Mouse (Mus musculus): ENCODE data around the gene Efna3. TPM values are rescaled to one million over a fixed set of nuclear protein-coding genes. Genes with fewer than 3 reads are reported as not detected.

The Efna3 gene
- polyA plus RNA-seq, 1 experiment from 2014 or later = 1.3 TPM

- Histone ChIP-seq H3K4me3 (no peak overlapping the region), H3K27ac (ENCODE audit: poor library complexity, severe bottlenecking) (no peak overlapping the region), H3K4me1 (replicated peaks) (peaks cover 6% of the 10 kb centered on the region; the same call in 1 of the 2 replicates), H3K36me3 (no peaks in the 10 kb centered on the region), H3K27me3 (replicated peaks) (peaks cover 52% of the 10 kb centered on the region), H3K4me2 (no peak overlapping the region), H3K9ac (no peak overlapping the region), H3K9me3 (replicated peaks) (no peaks in the 10 kb centered on the region)
- ATAC-seq (ENCODE audit: insufficient number of reproducible peaks, low FRiP score) = no peak
- 17% methylated on average over 5 of the region's 5 CpGs for WGBS
Observed at GRCm38 (mm10) chr3:89354816-89355511, 32.2 kb upstream of the Efna3 start.

GRCm38 (mm10) chr3:89351271-89351670 is 28.5 kb upstream of the Efna3 start:
- Histone ChIP-seq H3K4me1 (replicated peaks) (peaks cover 21% of the 10 kb centered on the region), H3K9ac (no peak overlapping the region), H3K27me3 (replicated peaks) (peaks cover 57% of the 10 kb centered on the region), H3K36me3 (no peaks in the 10 kb centered on the region), H3K4me3 (no peak overlapping the region), H3K9me3 (replicated peaks) (no peaks in the 10 kb centered on the region), H3K4me2 (no peak overlapping the region), H3K27ac (ENCODE audit: poor library complexity, severe bottlenecking) (no peak overlapping the region)
- 58% methylated on average over 5 of the region's 5 CpGs for WGBS
- ATAC-seq (ENCODE audit: insufficient number of reproducible peaks, low FRiP score) = no peak

GRCm38 (mm10) chr3:89349869-89350501 is 27.2 kb upstream of the Efna3 start, which contains the start of gene Adam15:
Gene Adam15 (minus strand): TSS chr3:89349996.
- Histone ChIP-seq H3K27ac (ENCODE audit: poor library complexity, severe bottlenecking) (peak within 1 kb of the TSS; percentile 56), H3K9ac (peak within 1 kb of the TSS; percentile 73), H3K4me2 (peak within 1 kb of the TSS; percentile 90), H3K27me3 (replicated peaks) (peaks cover 50% of the 10 kb centered on the region), H3K9me3 (replicated peaks) (no peaks in the 10 kb centered on the region), H3K4me1 (replicated peaks) (peaks cover 21% of the 10 kb centered on the region), H3K36me3 (no peaks in the 10 kb centered on the region; the same call in 1 of the 2 replicates), H3K4me3 (peak within 1 kb of the TSS; percentile 65)
- WGBS = under 1% methylated on average over 59 of the region's 59 CpGs
- ATAC-seq (ENCODE audit: insufficient number of reproducible peaks, low FRiP score) = peak; percentile 88

- Histone ChIP-seq H3K9ac (peak overlapping the region; percentile 73), H3K36me3 (peaks cover 5% of the 10 kb centered on the region; the same call in 1 of the 2 replicates), H3K9me3 (replicated peaks) (no peaks in the 10 kb centered on the region), H3K4me1 (replicated peaks) (peaks cover 21% of the 10 kb centered on the region), H3K27me3 (replicated peaks) (peaks cover 53% of the 10 kb centered on the region), H3K27ac (ENCODE audit: poor library complexity, severe bottlenecking) (peak overlapping the region; percentile 56), H3K4me2 (peak overlapping the region; percentile 90), H3K4me3 (peak overlapping the region; percentile 65)
- peak; percentile 57 for ATAC-seq (ENCODE audit: insufficient number of reproducible peaks, low FRiP score)
- WGBS = 1% methylated on average over 38 of the region's 38 CpGs
Observed at GRCm38 (mm10) chr3:89348911-89349868, 26.4 kb upstream of the Efna3 start.

GRCm38 (mm10) chr3:89347916-89348315 is 25.2 kb upstream of the Efna3 start:
- H3K4me3 ChIP-seq = no peak overlapping the region
- WGBS = 58% methylated on average over 1 of the region's 1 CpGs
- peaks cover 16% of the 10 kb centered on the region for H3K36me3 ChIP-seq
- H3K27ac ChIP-seq (ENCODE audit: poor library complexity, severe bottlenecking) = 0 out of 2 replicates have a peak overlapping the region, but pooled peaks have one; percentile 8
- H3K4me2 ChIP-seq = peak overlapping the region; percentile 90
- 0 out of 2 replicates have a peak overlapping the region, but pooled peaks have one; percentile 1 for H3K9ac ChIP-seq
- no peak for ATAC-seq (ENCODE audit: insufficient number of reproducible peaks, low FRiP score)
- H3K4me1 ChIP-seq (replicated peaks) = peaks cover 21% of the 10 kb centered on the region
- H3K27me3 ChIP-seq (replicated peaks) = peaks cover 44% of the 10 kb centered on the region
- H3K9me3 ChIP-seq (replicated peaks) = no peaks in the 10 kb centered on the region

GRCm38 (mm10) chr3:89346815-89347540 is 24.2 kb upstream of the Efna3 start:
- no peak overlapping the region for H3K27ac ChIP-seq (ENCODE audit: poor library complexity, severe bottlenecking)
- H3K36me3 ChIP-seq = peaks cover 22% of the 10 kb centered on the region
- 71% methylated on average over 10 of the region's 10 CpGs for WGBS
- no peak overlapping the region; the same call in 1 of the 2 replicates for H3K4me2 ChIP-seq
- peaks cover 21% of the 10 kb centered on the region for H3K4me1 ChIP-seq (replicated peaks)
- no peak for ATAC-seq (ENCODE audit: insufficient number of reproducible peaks, low FRiP score)
- no peaks in the 10 kb centered on the region for H3K9me3 ChIP-seq (replicated peaks)
- H3K4me3 ChIP-seq = no peak overlapping the region
- no peak overlapping the region for H3K9ac ChIP-seq
- H3K27me3 ChIP-seq (replicated peaks) = peaks cover 35% of the 10 kb centered on the region

GRCm38 (mm10) chr3:89343279-89343678 is 20.5 kb upstream of the Efna3 start:
- WGBS = 87% methylated on average over 7 of the region's 7 CpGs
- H3K27me3 ChIP-seq (replicated peaks) = peaks cover 13% of the 10 kb centered on the region
- H3K9me3 ChIP-seq (replicated peaks) = no peaks in the 10 kb centered on the region
- H3K9ac ChIP-seq = no peak overlapping the region
- no peak for ATAC-seq (ENCODE audit: insufficient number of reproducible peaks, low FRiP score)
- H3K4me2 ChIP-seq = no peak overlapping the region
- H3K4me1 ChIP-seq (replicated peaks) = peaks cover 17% of the 10 kb centered on the region; the same call in 1 of the 2 replicates
- H3K4me3 ChIP-seq = no peak overlapping the region
- peaks cover 25% of the 10 kb centered on the region for H3K36me3 ChIP-seq
- H3K27ac ChIP-seq (ENCODE audit: poor library complexity, severe bottlenecking) = no peak overlapping the region

GRCm38 (mm10) chr3:89341794-89342193 is 19.0 kb upstream of the Efna3 start:
- peaks cover 18% of the 10 kb centered on the region for H3K4me1 ChIP-seq (replicated peaks)
- H3K36me3 ChIP-seq = peaks cover 25% of the 10 kb centered on the region
- no peak overlapping the region for H3K4me3 ChIP-seq
- H3K9ac ChIP-seq = no peak overlapping the region
- 0 out of 2 replicates have a peak, but pooled peaks cover 7% of the 10 kb centered on the region for H3K27me3 ChIP-seq (replicated peaks)
- H3K27ac ChIP-seq (ENCODE audit: poor library complexity, severe bottlenecking) = no peak overlapping the region
- H3K9me3 ChIP-seq (replicated peaks) = no peaks in the 10 kb centered on the region
- no peak overlapping the region for H3K4me2 ChIP-seq
- WGBS = 83% methylated on average over 4 of the region's 4 CpGs
- ATAC-seq (ENCODE audit: insufficient number of reproducible peaks, low FRiP score) = no peak

GRCm38 (mm10) chr3:89340465-89340864 is 17.7 kb upstream of the Efna3 start:
- no peak for ATAC-seq (ENCODE audit: insufficient number of reproducible peaks, low FRiP score)
- 7% methylated on average over 11 of the region's 11 CpGs for WGBS
- H3K4me2 ChIP-seq = peak overlapping the region; percentile 58
- no peaks in the 10 kb centered on the region for H3K9me3 ChIP-seq (replicated peaks)
- peaks cover 26% of the 10 kb centered on the region for H3K4me1 ChIP-seq (replicated peaks)
- H3K9ac ChIP-seq = no peak overlapping the region
- H3K36me3 ChIP-seq = peaks cover 25% of the 10 kb centered on the region
- 0 out of 2 replicates have a peak, but pooled peaks cover 6% of the 10 kb centered on the region for H3K27me3 ChIP-seq (replicated peaks)
- peak overlapping the region; percentile 10 for H3K4me3 ChIP-seq
- no peak overlapping the region for H3K27ac ChIP-seq (ENCODE audit: poor library complexity, severe bottlenecking)

GRCm38 (mm10) chr3:89339416-89339815 is 16.7 kb upstream of the Efna3 start:
- peaks cover 29% of the 10 kb centered on the region for H3K36me3 ChIP-seq
- H3K4me3 ChIP-seq = no peak overlapping the region
- WGBS = 26% methylated on average over 8 of the region's 8 CpGs
- H3K4me2 ChIP-seq = no peak overlapping the region
- H3K9ac ChIP-seq = no peak overlapping the region
- H3K27ac ChIP-seq (ENCODE audit: poor library complexity, severe bottlenecking) = no peak overlapping the region
- no peaks in the 10 kb centered on the region for H3K9me3 ChIP-seq (replicated peaks)
- no peak for ATAC-seq (ENCODE audit: insufficient number of reproducible peaks, low FRiP score)
- 0 out of 2 replicates have a peak, but pooled peaks cover 4% of the 10 kb centered on the region for H3K27me3 ChIP-seq (replicated peaks)
- peaks cover 26% of the 10 kb centered on the region for H3K4me1 ChIP-seq (replicated peaks)

All from heart, embryonic 12.5 days (tissue).